In genomic region chr11:59631980-59632379, GRCm38 (mm10) we compare ENCODE assay signal across 24 mouse cellular contexts. TPM values are rescaled to one million over a fixed set of nuclear protein-coding genes. Genes with fewer than 3 reads are reported as not detected.
"Had no signal": no experiment of that assay in that cellular context is flagged by ENCODE, and none has a peak within 500 bp of the region (broad histone marks: within the 10 kb centered on the region; RNA-seq: fewer than 3 reads in every experiment).

No protein-coding gene starts in this region.

- DNase-seq: retina, postnatal 1 day; right cerebral cortex, adult 18-20 months; right cerebral cortex, postnatal 14 days; right cerebral cortex, postnatal 25 days; right cerebral cortex, postnatal 4 days; spleen, adult 18-20 months; thymus, adult 18-20 months; thymus, adult 2 months; thymus, postnatal 14 days; thymus, postnatal 25 days; thymus, postnatal 36 days; thymus, postnatal 4 days had no signal

- H3K4me2 ChIP-seq: neural tube, embryonic 15.5 days; stomach, embryonic 15.5 days had no signal

- H3K9ac ChIP-seq: neural tube, embryonic 15.5 days; stomach, embryonic 15.5 days had no signal

- H3K27ac ChIP-seq: neural tube, embryonic 15.5 days; stomach, embryonic 15.5 days; stomach, postnatal 0 days had no signal

- H3K27me3 ChIP-seq: neural tube, embryonic 15.5 days; stomach, embryonic 15.5 days had no signal

- H3K4me1 ChIP-seq: neural tube, embryonic 15.5 days had no signal

- H3K4me3 ChIP-seq: neural tube, embryonic 15.5 days; stomach, embryonic 15.5 days had no signal

- H3K36me3 ChIP-seq: neural tube, embryonic 15.5 days; stomach, embryonic 15.5 days had no signal

- H3K9me3 ChIP-seq: neural tube, embryonic 15.5 days; stomach, embryonic 15.5 days had no signal

RNA-seq across cellular contexts. Expression of gene Olfr223, which starts 38.9 kb away (rescaled TPM):
- total RNA-seq: neutrophil, adult 5-6 weeks had no signal
- polyA plus RNA-seq: neural tube, embryonic 14.5 days; neural tube, embryonic 15.5 days; small intestine, adult 2 months; spleen, adult 2 months; stomach, embryonic 14.5 days; stomach, embryonic 15.5 days; stomach, embryonic 16.5 days; stomach, postnatal 0 days; testis, adult 2 months; thymus, adult 2 months; thymus, postnatal 0 days; urinary bladder, adult 2 months had no signal

RNA-seq across cellular contexts. Expression of gene Olfr222, which starts 55.9 kb away (rescaled TPM):
- total RNA-seq: neutrophil, adult 5-6 weeks had no signal
- polyA plus RNA-seq: neural tube, embryonic 15.5 days; small intestine, adult 2 months; spleen, adult 2 months; stomach, embryonic 14.5 days; stomach, embryonic 15.5 days; stomach, embryonic 16.5 days; stomach, postnatal 0 days; thymus, postnatal 0 days; urinary bladder, adult 2 months had no signal
